Mouse (Mus musculus) adrenal gland, adult 18-20 months (tissue): ENCODE measurements around the gene Fgfr2. TPM values are rescaled to one million over a fixed set of nuclear protein-coding genes. Genes with fewer than 3 reads are reported as not detected.

Experiments used
- DNase-seq, 2 experiments: peaks; one replicate each; pipeline ENCODE4 v3.0.0; 2021 to 2022; ENCODE audit warnings: low spot score in 2 of 2
- long read RNA-seq, 2 experiments: library from polyadenylated mRNA; stranded (forward); transcript quantifications; one replicate each; pipeline ENCODE4 v2.0.0; 2021
- total RNA-seq, 2 experiments: library from RNA; stranded (reverse); gene quantifications; 1 replicate in 1 of 2; 2 replicates in 1 of 2; pipeline ENCODE4 v1.2.3; 2021

Fgfr2 gene
- total RNA-seq: 100 to 1,000 TPM; 294 to 308 TPM
- long read RNA-seq, experiment 1, full-length matches to known transcripts: 29 of 128 reads
- long read RNA-seq, experiment 1, partial matches to known transcripts: 17 of 128 reads
- long read RNA-seq, experiment 1, other reads (novel, unspliced or antisense): 82 of 128 reads
- long read RNA-seq, experiment 2, full-length matches to known transcripts: 16 of 150 reads
- long read RNA-seq, experiment 2, partial matches to known transcripts: 20 of 150 reads
- long read RNA-seq, experiment 2, other reads (novel, unspliced or antisense): 114 of 150 reads

- peak; percentile 57 to 67 for DNase-seq
These were observed at the start of gene Fgfr2 for GRCm38 (mm10) chr7:133123244-133123998. Fgfr2 (minus strand) TSS chr7:133123350.

GRCm38 (mm10) chr7:133171403-133172032 lies 48.4 kb upstream of the Fgfr2 start:
- DNase-seq: no peak

DNA sequence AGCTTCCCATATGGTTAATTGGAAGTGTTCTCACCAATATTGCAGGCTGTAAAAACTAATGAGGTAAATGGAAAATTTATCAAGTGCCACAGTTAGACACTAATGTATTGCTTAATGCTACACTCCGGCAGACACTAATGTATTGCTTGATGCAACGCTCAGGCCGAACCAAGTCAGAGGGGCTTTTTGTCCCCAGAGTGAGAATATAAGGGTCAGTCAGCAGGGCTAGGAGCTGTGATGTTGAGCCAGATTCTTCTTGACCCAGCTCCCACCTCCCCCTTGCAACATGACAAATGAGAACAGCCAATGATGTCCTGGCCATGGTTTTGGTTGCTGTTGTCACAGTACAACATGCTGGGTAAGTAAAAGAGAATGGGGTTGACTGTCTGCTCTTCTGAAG lies 45.8 kb upstream of the Fgfr2 start:
- no peak for DNase-seq

- no peak for DNase-seq
These were observed 44.8 kb upstream of the Fgfr2 start for GRCm38 (mm10) chr7:133167903-133168302.

- DNase-seq: no peak
These were observed 41.6 kb upstream of the Fgfr2 start for GRCm38 (mm10) chr7:133164770-133165169.

DNA sequence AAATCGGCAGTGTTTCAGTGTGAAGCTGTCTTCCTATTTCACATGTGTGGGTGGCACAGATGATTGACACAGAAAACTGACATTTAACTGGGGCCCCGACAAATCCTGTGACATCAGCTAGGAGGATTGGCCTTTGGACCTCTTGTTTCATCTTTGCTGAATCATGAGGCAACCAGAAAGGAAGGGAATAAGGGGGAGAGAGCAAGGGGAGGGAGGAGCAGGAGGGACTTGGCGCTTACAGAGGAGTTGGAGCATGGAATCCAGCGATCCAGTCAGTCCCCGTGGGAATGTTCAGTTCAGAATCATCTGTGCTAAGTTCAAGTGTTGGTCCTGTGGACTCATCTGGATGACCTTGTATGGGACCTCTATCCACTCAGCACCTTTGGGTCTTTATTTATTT lies 39.9 kb upstream of the Fgfr2 start:
- no peak for DNase-seq

DNA sequence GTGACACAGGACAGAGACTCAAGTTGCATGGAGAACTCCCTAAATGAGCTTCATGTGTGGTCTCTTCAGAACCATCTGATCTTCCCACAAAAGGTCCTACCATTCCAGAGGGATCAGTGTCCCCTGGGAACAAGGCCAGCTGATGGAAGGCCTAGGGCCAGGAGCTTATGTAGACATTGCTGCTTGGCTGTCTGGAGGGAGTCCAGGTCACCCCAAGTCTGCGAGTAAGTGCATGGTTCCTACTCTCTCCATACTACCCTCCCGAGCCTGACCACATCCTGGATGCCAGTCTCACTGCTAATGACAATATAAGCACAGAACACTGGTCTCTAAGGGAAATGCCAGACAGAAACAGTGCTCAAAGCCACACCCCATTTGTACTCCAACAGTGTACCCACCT lies 39.0 kb upstream of the Fgfr2 start:
- DNase-seq: no peak

DNA sequence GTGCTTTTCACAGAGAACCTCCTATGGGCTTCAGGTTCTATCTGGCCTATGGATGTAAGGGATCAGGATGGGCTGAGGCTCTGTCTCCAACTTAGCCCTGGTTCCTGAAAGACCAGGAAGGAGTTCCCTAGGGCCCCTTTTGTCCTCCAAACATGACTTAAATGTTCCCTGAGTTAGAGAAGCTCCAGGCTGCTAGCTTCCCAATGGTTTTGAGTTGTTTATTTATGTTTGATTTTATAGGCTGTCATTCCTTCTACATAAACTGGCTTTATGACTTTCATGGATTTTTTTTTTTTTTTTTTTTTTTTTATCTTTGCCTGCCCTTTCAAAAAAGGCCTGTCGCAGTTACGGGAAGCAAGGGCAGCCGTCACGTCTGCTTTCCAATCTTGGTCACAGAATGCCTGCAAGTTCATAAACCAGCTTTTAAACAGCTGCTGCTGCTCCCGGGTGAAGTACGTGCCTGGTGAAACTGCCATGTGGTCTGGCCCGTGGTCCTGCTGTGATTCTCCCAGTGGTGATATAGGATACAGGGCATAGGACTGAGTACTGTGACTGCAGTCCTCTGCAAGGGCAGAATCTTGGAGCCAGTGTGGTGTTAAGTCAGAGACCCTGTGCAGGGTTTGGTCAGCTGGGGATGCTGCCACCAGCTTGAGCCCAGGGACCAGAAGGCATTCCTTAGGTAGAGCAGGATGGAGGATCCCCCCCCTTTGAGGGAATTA lies 38.4 kb upstream of the Fgfr2 start:
- DNase-seq: no peak

- no peak for DNase-seq
These were observed 36.4 kb upstream of the Fgfr2 start for GRCm38 (mm10) chr7:133159519-133159918.

GRCm38 (mm10) chr7:133155621-133156020 lies 32.5 kb upstream of the Fgfr2 start:
- no peak for DNase-seq

DNA sequence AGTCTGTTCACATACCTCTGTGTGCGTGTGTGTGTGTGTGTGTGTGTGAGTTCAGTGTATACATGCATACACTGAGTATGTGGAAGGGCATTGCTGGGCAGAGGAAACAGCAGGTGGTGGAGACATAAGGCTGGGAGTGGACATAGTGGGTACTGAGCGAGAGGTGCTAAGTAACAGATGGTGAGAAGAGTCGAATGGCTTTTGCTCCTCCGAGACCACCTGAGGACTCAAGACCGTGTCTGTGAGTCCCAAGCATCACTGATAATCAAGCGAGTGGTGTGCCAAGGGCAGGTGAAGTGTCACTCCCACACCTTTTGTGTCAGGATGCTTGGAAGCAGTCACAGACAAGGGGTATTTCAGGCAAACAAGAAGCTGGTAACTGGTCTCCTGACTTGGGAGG lies 31.7 kb upstream of the Fgfr2 start:
- no peak for DNase-seq

GRCm38 (mm10) chr7:133139689-133140336 lies 16.7 kb upstream of the Fgfr2 start:
- DNase-seq: no peak

GRCm38 (mm10) chr7:133133552-133133951 lies 10.4 kb upstream of the Fgfr2 start:
- no peak for DNase-seq

- no peak for DNase-seq
These were observed 9.6 kb upstream of the Fgfr2 start for GRCm38 (mm10) chr7:133132702-133133101.

DNA sequence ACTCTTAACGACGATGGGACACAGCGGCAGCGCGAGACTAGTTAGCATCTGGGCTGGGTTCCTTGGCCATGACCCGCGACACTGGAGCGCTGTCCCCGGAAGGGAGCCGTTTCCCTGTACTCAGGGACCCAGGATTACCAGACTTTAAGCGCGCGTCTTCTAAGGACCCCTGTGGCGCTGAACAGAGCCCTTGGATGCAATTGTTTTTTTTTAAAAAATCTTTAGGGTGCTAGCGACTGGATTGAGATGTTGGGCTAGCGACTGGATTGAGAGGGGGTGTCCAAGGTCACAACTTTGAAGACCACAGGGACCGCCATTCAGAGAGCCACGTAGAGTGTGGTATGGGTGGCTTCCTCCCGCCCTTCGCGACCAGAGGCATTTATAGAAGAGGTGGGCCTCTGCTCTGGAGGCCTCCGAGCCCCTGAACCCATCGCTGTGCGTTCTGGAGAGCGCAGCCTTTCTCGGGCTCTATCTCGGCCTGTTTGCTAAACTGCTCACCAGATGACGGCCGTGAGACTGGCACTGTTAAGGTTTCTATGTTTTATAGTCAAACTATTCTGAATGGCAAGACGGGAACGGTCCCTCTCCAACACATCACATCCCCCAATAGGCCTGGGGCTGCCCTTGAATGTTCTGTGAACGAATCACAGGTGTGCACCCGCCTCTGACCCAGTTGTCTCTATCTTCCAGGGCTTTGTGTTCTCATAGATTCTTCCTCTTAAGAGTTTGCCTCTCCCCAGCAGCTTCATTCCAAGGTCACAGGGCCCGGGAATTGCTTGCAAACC lies 1.7 kb upstream of the Fgfr2 start:
- DNase-seq: no peak

- DNase-seq: peak; percentile 79 to 83
These were observed 1.0 kb upstream of the Fgfr2 start, which contains the start of gene Ctbp2 for GRCm38 (mm10) chr7:133123999-133124700. Ctbp2 (minus strand) TSS chr7:133124354.

GRCm38 (mm10) chr7:133122379-133123243 lies 539 bp downstream of the Fgfr2 start:
- DNase-seq: peak; percentile 69

- peak; percentile 62 to 67 for DNase-seq
These were observed 1.3 kb downstream of the Fgfr2 start for GRCm38 (mm10) chr7:133121661-133122378.
